Comparison of ENCODE assay signal across 9 mouse cellular contexts in genomic region chr4:47092387-47093021, GRCm38 (mm10). TPM values are rescaled to one million over a fixed set of nuclear protein-coding genes. Genes with fewer than 3 reads are reported as not detected.
A peak's percentile ranks its signal among the peaks of the same experiment; 100 is the strongest.
DNase-seq lines count a peak whose midpoint lies in the region; ATAC-seq and TF ChIP-seq lines count a peak whose summit lies in the region.
"Had no signal": no experiment of that assay in that cellular context is flagged by ENCODE, and none has a peak within 500 bp of the region (broad histone marks: within the 10 kb centered on the region; RNA-seq: fewer than 3 reads in every experiment).

No protein-coding gene starts in this region.

- 15% methylated on average over 21 of the region's 21 CpGs for WGBS in heart, adult 2 months
- WGBS in forebrain, embryonic 15.5 days: under 1% methylated on average over 21 of the region's 21 CpGs
- 1% methylated on average over 21 of the region's 21 CpGs for WGBS in limb, embryonic 10.5 days
- WGBS in neural tube, embryonic 14.5 days: 2% methylated on average over 21 of the region's 21 CpGs

- TF ChIP-seq POLR2A in heart, adult 2 months (IDR thresholded peaks at IDR 0.05; ENCODE audit: insufficient read depth, low read depth, low read length): no peak

- peak in 1 of 2 experiments; percentile 26 for DNase-seq in heart, adult 2 months
- DNase-seq in heart, postnatal 4 days: no peak
- DNase-seq in G1E (ENCODE audit: low spot score): no peak
- peak; percentile 58 for DNase-seq in limb, embryonic 10.5 days (ENCODE audit: low spot score)
- no peak for DNase-seq in right cerebral cortex, adult 2 months (ENCODE audit: low spot score in 2 of 2)
- no peak for DNase-seq in left cerebral cortex, postnatal 36 days (ENCODE audit: low spot score in 2 of 2)

- H3K4me2 ChIP-seq in forebrain, embryonic 15.5 days (replicated peaks): peak overlapping the region; percentile 99
- peak overlapping the region; percentile 98 for H3K4me2 ChIP-seq in neural tube, embryonic 14.5 days (ENCODE audit: low read depth, low read length)

- intact Hi-C loops in heart, adult 2 months (cut with DNase I): no loop called here
- intact Hi-C loops in left cerebral cortex, postnatal 36 days (cut with DNase I): no loop called here

- no peak overlapping the region for H3K27ac ChIP-seq in heart, adult 2 months
- H3K27ac ChIP-seq in forebrain, embryonic 15.5 days (replicated peaks): no peak overlapping the region
- peak overlapping the region; percentile 32; the same call in 1 of the 2 replicates for H3K27ac ChIP-seq in limb, embryonic 10.5 days
- no peak overlapping the region for H3K27ac ChIP-seq in neural tube, embryonic 14.5 days (ENCODE audit: low read depth, low read length)

- peaks cover 63% of the 10 kb centered on the region for H3K9me3 ChIP-seq in G1E (replicated peaks)
- no peaks in the 10 kb centered on the region for H3K9me3 ChIP-seq in forebrain, embryonic 15.5 days
- H3K9me3 ChIP-seq in limb, embryonic 10.5 days (replicated peaks): no peaks in the 10 kb centered on the region
- H3K9me3 ChIP-seq in neural tube, embryonic 14.5 days (ENCODE audit: control insufficient read depth, low read length): no peaks in the 10 kb centered on the region

- no peak for TF ChIP-seq CTCF in heart, adult 2 months (IDR thresholded peaks at IDR 0.05)
- no peak for TF ChIP-seq CTCF in G1E (IDR thresholded peaks at IDR 0.05; ENCODE audit: low read depth, low read length)

- no peak for ATAC-seq in G1E (ENCODE audit: extremely low read depth, insufficient number of reproducible peaks, low FRiP score, poor library complexity, severe bottlenecking)
- ATAC-seq in forebrain, embryonic 15.5 days (replicated peaks): peak; percentile 69; the same call in 1 of the 2 replicates
- ATAC-seq in neural tube, embryonic 14.5 days (ENCODE audit: low read depth): peak; percentile 58; the same call in 1 of the 2 replicates

- H3K27me3 ChIP-seq in heart, adult 2 months (ENCODE audit: control insufficient read depth, insufficient read depth, low read length): peaks cover 5% of the 10 kb centered on the region
- no peaks in the 10 kb centered on the region; the same call in 1 of the 2 replicates for H3K27me3 ChIP-seq in G1E (ENCODE audit: insufficient read depth, low read length)
- H3K27me3 ChIP-seq in forebrain, embryonic 15.5 days: peaks cover 30% of the 10 kb centered on the region
- peaks cover 59% of the 10 kb centered on the region for H3K27me3 ChIP-seq in limb, embryonic 10.5 days (ENCODE audit: low read depth, poor library complexity, severe bottlenecking)
- peaks cover 11% of the 10 kb centered on the region for H3K27me3 ChIP-seq in neural tube, embryonic 14.5 days (ENCODE audit: control insufficient read depth, insufficient read depth, low read length)

- no peaks in the 10 kb centered on the region for H3K4me1 ChIP-seq in heart, adult 2 months (ENCODE audit: control insufficient read depth, insufficient read depth, low read length)
- no peaks in the 10 kb centered on the region for H3K4me1 ChIP-seq in G1E (ENCODE audit: insufficient read depth, low read depth, low read length)
- peaks cover 13% of the 10 kb centered on the region for H3K4me1 ChIP-seq in forebrain, embryonic 15.5 days
- H3K4me1 ChIP-seq in limb, embryonic 10.5 days: peaks cover 28% of the 10 kb centered on the region
- H3K4me1 ChIP-seq in neural tube, embryonic 14.5 days (ENCODE audit: control insufficient read depth, insufficient read depth, low read length): peaks cover 6% of the 10 kb centered on the region

- H3K79me2 ChIP-seq in heart, adult 2 months (replicated peaks; ENCODE audit: control insufficient read depth, insufficient read depth, low read length): no peaks in the 10 kb centered on the region

- peak overlapping the region; percentile 53 for H3K4me3 ChIP-seq in heart, adult 2 months
- peak overlapping the region; percentile 23; the same call in 1 of the 2 replicates for H3K4me3 ChIP-seq in G1E (ENCODE audit: low read depth, low read length)
- peak overlapping the region; percentile 71 for H3K4me3 ChIP-seq in forebrain, embryonic 15.5 days
- H3K4me3 ChIP-seq in limb, embryonic 10.5 days: peak overlapping the region; percentile 84
- peak overlapping the region; percentile 54 for H3K4me3 ChIP-seq in neural tube, embryonic 14.5 days (ENCODE audit: low read depth, low read length)
- H3K4me3 ChIP-seq: myocyte had no signal

- peak overlapping the region; percentile 62 for H3K9ac ChIP-seq in heart, adult 2 months (ENCODE audit: low read depth, low read length)
- H3K9ac ChIP-seq in forebrain, embryonic 15.5 days (replicated peaks): peak overlapping the region; percentile 65
- peak overlapping the region; percentile 68 for H3K9ac ChIP-seq in neural tube, embryonic 14.5 days (replicated peaks; ENCODE audit: low read depth, low read length)

- H3K36me3 ChIP-seq in heart, adult 2 months (ENCODE audit: control insufficient read depth, insufficient read depth, low read length): no peaks in the 10 kb centered on the region
- H3K36me3 ChIP-seq in G1E (replicated peaks): no peaks in the 10 kb centered on the region
- no peaks in the 10 kb centered on the region for H3K36me3 ChIP-seq in forebrain, embryonic 15.5 days
- no peaks in the 10 kb centered on the region for H3K36me3 ChIP-seq in limb, embryonic 10.5 days
- H3K36me3 ChIP-seq in neural tube, embryonic 14.5 days (ENCODE audit: control insufficient read depth, insufficient read depth, low read length): no peaks in the 10 kb centered on the region

- TF ChIP-seq EP300 in heart, adult 2 months (IDR thresholded peaks at IDR 0.05; ENCODE audit: insufficient read depth, low read depth, low read length): no peak

RNA-seq across cellular contexts. Expression of gene Galnt12, which starts 0.8 kb away (rescaled TPM):
- under 1 TPM; 0.16 to 0.27 TPM for total RNA-seq in heart, adult 2 months (2021)
- polyA plus RNA-seq in heart, adult 2 months (2012; rRNA removed): 0.72 and 0.85 TPM in 2 replicates
- total RNA-seq in heart, postnatal 4 days (2021): 1 to 10 TPM in 1 of 2 experiments, under 1 TPM in 1; 0.83 to 1.4 TPM
- not detected in 2 replicates for total RNA-seq in G1E (2014; fragmentation: Nextera tagmentation)
- total RNA-seq in G1E (2017): not detected in 2 replicates
- polyA plus RNA-seq in G1E (2012): not detected in 2 replicates
- polyA plus RNA-seq in forebrain, embryonic 15.5 days (2015; fragmentation: Nextera tagmentation; extraction: Ambion mirVana): 1.2 and 1.3 TPM in 2 replicates
- 2.2 and 2.9 TPM in 2 replicates for polyA plus RNA-seq in limb, embryonic 10.5 days (2016; fragmentation: Nextera tagmentation; extraction: Ambion mirVana)
- polyA plus RNA-seq in neural tube, embryonic 14.5 days (2014; fragmentation: Nextera tagmentation; extraction: Ambion mirVana): 0.58 and 1.1 TPM in 2 replicates
- 1 to 10 TPM in 1 of 2 experiments, under 1 TPM in 1; 0.72 to 1.1 TPM for total RNA-seq in left cerebral cortex, postnatal 36 days (2021)
- polyA plus RNA-seq: myocyte had no signal

RNA-seq across cellular contexts. Expression of gene Anks6, which starts 35.3 kb away (rescaled TPM):
- 1 to 10 TPM; 2.8 to 3.4 TPM for total RNA-seq in heart, adult 2 months (2021)
- 3.3 and 3.5 TPM in 2 replicates for polyA plus RNA-seq in heart, adult 2 months (2012; rRNA removed)
- total RNA-seq in heart, postnatal 4 days (2021): 1 to 10 TPM; 5.1 to 5.5 TPM
- not detected in 2 replicates for total RNA-seq in G1E (2014; fragmentation: Nextera tagmentation)
- total RNA-seq in G1E (2017): 0.44 TPM in 1 of 2 replicates, not detected in the other
- not detected in 2 replicates for polyA plus RNA-seq in G1E (2012)
- polyA plus RNA-seq in forebrain, embryonic 15.5 days (2015; fragmentation: Nextera tagmentation; extraction: Ambion mirVana): 4.3 and 4.9 TPM in 2 replicates
- polyA plus RNA-seq in limb, embryonic 10.5 days (2016; fragmentation: Nextera tagmentation; extraction: Ambion mirVana): 3.2 and 4.4 TPM in 2 replicates
- 3.6 and 5.3 TPM in 2 replicates for polyA plus RNA-seq in neural tube, embryonic 14.5 days (2014; fragmentation: Nextera tagmentation; extraction: Ambion mirVana)
- 10 to 100 TPM; 14.7 to 21.2 TPM for total RNA-seq in left cerebral cortex, postnatal 36 days (2021)

Comparison
In these comparisons a context has a peak if more than half of its experiments do, and no peak if none do; other contexts are left out.
1. H3K4me3 ChIP-seq: peak in every context shown above with its lines; median percentile 84 in limb, embryonic 10.5 days; 71 in forebrain, embryonic 15.5 days; 54 in neural tube, embryonic 14.5 days; 53 in heart, adult 2 months; 23 in G1E.